Mouse (Mus musculus) left cerebral cortex, adult 18-20 months (tissue): ENCODE measurements around the gene Sin3b. TPM values are rescaled to one million over a fixed set of nuclear protein-coding genes. Genes with fewer than 3 reads are reported as not detected.
A peak's percentile ranks its signal among the peaks of the same experiment; 100 is the strongest.

ENCODE experiments used
- DNase-seq, 2 experiments: peaks; one replicate each; pipeline ENCODE4 v3.0.0; 2021 to 2022; ENCODE audit warnings: low spot score in 2 of 2, mixed read lengths in 1 of 2
- microRNA-seq, 2 experiments: library from miRNA; unstranded; fragments of <30 nt; microRNA quantifications; one replicate each; pipeline ENCODE4 v1.2.0; 2021
- total RNA-seq, 2 experiments: library from RNA; stranded (reverse); gene quantifications; 2 replicates each; pipeline ENCODE4 v1.2.3; 2021

Sin3b gene
- total RNA-seq, 2 experiments from 2014 or later, result 134 to 140 TPM

DNA sequence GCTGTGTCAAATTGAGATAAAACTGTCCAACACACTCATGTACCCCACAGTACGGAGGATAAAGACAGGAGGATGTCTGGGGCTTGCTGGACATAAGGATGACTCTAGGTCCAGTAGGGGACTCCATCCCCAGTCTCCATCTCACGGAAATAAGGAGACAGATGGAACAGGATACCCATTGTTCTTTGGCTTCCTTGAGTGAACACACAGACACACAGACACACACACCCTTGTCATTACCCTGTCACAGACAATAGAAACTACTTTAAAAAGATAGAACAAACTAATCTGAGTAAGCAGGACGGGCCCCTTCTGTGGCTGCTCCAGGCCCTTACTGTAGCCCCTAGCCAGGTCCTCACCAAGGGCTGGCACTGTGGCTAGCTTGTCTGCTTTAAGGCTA, 29.2 kb downstream of the Sin3b start:
- no peak for DNase-seq

DNA sequence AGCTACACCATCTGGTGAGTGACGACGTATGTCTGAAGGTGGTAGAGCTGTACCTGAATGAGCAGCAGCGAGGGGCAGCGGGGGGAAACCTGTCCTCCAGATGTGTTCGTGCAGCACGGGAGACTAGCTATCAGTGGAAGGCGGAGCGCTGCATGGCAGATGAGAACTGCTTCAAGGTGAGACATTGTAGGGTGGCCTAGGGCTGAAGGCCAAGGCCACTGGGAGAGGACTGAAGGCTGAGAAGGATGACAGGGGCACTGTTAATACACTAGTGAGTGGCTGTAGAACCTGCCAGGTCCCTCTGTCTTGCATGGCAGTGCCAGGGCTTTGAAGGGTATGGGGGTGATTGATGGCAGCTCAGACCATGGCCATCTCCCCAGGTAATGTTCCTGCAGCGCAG, 30.1 kb downstream of the Sin3b start:
- DNase-seq, result peak; percentile 1

DNA sequence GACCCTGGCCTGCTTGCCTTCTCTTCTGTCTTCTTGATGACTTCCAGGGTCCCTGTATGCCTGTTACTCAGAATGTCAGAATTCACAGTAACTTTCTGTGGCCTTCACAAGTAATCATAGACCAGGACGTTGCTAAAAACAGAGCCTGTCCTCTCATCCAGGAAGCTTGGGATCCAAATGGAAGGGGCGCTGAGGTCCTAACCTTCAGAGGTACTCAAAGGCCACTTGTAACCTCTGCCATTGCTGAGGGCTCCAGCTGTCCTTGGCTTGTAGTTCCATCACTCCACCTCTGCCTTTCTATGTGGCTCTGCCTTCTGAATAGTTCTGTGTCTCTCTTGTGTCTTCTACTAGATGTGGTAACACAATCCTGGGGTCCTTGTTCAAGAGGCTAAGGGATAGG, 30.7 kb downstream of the Sin3b start:
- no peak for DNase-seq

DNA sequence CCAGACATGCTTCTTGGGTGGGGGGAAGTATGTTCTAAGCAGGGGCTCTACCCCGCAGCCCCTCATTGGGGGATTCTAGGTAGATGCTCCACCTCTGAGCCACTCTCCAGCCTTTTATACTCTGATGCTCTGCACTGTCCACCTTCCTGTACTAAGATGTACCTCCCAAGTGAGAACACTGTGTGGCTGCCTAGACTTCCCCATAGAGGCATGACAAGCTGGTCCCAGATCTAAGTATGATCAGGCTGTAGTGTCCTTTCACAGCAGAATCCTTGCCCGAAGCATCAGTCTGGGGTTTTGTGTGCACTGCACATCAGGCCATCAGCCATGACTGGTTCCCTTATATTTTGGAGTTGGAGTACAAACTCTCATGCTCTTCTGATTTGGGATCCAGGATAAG, 32.9 kb downstream of the Sin3b start:
- DNase-seq, result peak in 1 of 2 experiments; percentile 0

DNA sequence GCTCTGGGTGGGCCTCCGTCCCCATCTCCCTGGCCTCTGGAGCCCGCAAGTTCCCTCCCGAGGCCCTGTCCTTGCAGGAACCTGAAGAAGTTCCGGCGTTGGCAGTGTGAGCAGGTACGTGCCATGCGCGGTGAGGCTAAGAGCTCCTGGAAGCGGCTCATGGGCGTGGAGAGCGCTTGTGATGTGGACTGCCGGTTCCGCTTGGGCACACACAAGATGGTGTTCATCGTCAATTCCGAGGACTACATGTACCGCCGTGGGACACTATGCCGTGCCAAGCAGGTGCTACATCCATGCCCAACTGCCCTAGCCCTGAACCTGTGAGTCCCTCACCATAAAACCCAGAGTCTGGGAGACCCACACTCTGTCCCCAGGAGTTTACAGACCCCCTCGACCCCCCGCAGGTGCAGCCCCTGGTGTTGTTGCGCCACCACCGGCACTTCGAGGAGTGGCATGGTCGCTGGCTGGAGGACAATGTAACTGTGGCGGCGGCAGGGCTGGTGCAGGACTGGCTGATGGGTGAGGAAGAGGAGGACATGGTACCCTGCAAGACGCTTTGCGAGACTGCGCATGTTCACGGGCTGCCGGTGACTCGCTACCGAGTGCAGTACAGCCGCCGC, 33.8 kb downstream of the Sin3b start:
- DNase-seq, result no peak

DNA sequence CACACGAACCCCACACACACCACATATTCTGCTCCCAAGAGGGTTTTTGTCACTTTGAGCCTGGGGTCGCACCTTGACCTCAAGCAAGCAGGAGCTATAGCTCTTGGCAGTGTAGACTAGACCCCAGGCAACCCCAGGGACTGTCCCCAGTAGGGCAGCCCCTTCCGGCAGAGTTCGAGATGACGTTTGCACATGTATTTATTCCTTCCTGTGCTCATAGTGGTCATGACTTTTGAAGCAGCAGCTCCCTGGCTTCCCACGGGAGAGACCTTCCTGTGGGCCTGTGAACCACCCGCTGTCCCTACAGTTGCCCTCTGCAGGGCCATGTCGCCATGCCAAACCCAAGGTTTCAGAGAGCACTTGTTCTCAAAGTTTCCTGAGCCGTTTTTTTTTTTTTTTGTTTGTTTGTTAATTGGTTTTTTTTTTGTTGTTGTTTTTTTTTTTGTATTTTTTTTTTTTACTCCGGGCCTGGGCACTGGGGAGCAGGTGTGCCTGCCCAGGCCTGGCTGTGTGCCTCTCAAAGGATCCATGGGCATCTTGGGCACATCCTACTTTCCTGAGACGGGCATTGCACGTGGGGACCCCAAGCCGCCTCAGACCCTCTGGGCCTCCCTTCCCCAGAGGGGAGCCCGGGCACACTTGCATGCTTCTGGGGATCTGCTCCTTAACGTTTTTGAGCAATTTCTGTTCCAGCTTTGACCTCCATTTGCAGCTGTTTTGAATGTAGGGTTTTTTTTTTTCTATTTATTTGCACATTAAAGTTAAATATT, 34.5 kb downstream of the Sin3b start:
- DNase-seq, result no peak

DNA sequence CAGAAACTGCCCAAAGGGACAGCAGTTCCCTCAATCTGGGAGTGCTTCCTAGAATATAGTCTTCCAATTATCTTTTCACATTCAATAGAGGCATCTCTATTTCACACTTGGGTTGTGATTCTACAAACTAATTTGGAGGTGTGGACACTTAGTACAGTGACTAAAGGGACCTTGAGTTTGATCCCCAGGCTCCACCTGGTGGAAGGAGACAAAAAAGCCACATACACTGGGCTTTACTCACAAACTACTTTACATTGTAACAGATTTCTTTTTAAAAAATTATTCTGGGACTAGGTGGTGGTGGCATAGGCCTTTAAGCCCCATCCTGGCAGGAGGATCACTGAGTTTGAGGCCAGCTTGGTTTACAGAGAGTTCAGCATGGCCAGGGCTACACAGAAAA, 35.2 kb downstream of the Sin3b start:
- no peak for DNase-seq

DNA sequence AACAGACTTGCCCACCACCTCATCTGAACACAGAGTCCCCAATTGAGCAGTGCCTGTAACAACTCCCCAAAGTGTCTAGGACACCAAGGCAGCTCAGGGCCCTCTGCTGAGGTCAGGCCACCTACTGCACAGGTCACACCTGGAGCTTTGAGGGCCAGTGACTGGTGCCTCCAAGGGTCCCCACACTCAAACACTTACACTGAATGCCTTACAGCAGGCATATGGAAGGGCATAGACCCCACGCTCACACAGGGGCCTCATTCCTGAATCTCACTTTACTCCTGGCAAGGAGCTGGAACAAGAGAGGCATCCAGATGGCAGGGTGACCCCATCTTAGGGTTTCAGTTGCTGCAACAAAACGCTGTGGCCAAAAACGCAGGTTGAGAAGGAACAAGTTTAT, 37.1 kb downstream of the Sin3b start:
- DNase-seq, result no peak

DNA sequence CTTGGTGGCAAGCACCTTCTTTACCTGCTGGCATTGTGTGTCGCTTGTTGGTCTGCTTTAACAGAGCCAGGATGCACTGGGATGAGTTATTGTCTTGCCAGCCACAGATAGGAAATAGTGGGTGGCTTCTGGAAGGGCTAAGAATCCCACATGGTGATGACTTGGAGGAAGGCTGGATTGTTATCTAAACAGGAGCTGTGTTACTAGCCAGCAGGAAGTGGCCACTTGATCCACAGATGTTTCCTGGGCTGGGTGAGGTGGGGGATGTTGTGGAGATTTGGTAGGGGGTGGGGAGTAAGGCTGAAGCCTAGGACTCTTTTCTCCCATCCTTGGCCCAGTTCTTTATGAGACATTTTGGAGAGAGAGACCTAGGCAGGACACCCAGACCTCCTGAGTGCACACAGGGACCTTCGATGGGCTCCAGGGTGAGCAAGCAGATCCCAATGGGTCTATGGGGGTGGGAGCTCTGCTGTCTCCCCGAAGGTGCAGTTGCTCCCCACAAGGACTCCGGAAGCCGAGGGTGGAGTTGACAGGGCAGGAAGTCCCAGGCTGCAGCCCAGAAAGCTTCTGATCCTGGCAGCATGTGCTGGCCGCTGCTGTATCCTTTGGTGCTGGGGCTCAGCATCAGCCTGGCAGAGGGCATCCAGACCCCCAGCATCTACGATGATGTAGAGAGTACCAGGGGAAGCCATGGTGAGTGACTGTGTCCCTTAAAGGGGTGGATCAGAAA, 38.4 kb downstream of the Sin3b start, which contains the start of gene F2rl3:
Gene F2rl3, plus strand, starts transcription at position 559 of the 730 bp plus-strand sequence.
- DNase-seq, result no peak

DNA sequence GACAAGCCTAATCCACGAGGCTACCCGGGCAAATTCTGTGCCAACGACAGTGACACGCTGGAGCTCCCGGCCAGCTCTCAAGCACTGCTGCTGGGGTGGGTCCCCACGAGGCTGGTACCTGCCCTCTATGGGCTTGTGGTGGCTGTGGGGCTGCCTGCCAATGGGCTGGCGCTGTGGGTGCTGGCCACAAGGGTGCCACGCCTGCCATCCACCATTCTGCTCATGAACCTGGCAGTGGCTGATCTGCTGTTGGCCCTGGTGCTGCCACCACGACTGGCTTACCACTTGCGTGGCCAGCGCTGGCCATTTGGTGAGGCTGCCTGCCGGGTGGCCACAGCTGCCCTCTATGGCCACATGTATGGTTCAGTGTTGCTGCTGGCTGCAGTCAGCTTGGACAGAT, 39.2 kb downstream of the Sin3b start:
- DNase-seq, result no peak

DNA sequence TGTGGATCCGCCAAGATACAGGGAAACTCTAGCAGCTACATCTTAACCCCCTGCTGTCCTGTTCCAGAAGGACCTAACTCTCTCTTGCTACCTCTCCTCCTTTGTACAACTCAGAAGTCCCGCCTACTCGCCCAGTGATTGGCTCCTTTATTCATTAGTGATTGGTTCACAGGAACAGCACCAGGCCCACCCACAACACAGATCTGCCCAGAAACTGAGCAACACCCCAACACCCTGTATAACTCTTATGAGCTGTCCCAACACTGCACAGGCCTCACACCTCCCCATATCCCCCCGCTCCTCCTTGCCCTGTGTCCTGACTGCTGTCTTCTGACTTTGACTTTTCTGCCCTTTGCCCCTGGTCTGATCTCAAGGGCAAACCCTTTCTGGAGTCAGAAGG, 42.6 kb downstream of the Sin3b start:
- no peak for DNase-seq

DNA sequence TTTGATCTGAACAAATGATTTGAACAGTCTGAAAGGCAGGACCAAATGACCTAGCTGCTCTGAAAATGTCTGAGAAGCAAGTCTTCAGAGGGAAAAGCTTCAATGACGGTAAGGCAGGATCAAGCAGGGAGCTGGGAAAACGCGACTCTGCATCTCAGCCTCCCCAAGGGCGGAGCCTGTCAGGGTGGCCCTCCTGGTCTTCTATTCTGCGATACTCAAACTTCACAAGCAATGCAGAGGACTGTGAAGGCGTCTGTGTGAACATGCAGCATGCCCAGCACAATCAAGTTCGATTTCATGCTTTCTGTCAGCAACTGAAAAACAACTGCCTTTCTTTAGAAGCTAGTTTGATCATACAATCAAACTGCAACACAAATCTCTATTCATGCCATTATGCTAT, 43.7 kb downstream of the Sin3b start:
- no peak for DNase-seq

DNA sequence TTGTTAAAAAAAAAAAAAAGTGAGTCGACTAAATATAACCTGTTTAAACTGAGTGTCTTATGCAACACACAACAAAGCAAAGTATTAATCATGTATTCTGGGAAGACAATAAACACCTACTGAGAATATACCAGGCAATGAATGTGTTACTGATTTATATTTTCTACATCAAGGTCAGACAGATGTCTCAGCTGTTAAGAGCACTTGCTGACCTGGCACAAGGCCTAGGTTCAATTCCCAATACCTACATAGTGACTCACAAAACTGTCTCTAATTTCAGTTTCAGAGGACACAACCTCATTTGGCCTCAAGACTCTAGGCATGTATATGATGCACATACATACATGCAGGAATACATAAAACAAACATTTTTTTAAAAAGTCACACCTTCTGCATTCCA, 54.7 kb downstream of the Sin3b start:
- no peak for DNase-seq

DNA sequence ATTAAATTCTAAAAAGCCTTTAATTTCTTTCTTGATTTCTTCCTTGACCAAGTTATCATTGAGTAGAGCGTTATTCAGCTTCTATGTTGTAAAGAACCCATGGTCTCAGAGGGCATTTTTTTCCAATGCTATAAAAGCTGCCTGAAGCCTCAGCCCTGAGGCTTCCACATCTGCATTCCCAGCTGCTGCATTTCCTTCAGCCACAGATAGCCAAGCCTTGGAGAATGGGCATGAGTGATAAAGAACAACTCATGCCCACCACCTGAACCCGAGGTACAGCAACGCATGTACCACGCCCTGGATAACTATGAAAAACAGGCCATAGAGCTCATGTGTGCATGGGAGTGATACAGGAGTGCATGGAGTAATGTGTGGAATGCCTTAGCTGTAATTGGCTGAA, 57.6 kb downstream of the Sin3b start:
- no peak for DNase-seq

DNA sequence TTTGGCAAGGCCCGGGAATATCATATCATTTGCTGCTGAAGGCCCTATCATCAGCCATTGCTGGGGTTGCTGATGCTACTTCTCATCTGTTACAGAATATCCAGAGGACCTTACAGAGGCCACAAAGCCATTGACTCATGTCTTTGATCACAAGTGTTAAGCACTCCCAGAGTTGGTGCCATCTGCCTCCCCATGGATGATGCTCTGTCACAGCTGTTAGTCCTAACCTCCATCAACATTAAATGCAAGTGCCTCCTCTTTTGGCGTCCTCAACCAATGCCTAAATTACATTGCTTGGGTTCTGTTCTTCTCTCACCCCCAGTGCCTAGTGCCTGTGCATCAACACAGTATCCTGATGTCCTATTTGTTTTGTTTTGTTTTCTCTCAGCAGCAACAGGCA, 78.5 kb downstream of the Sin3b start:
- DNase-seq, result no peak

Small RNA genes within 50 kb of the gene (microRNA-seq; reads per million reads assigned to microRNA genes)
- 0 reads per million in 2 experiments for gene Gm26237

Other genes starting within 250 kb of the Sin3b start
- 10 to 100 TPM; 70.4 to 72.7 TPM for gene Cherp, start 248.1 kb upstream of the Sin3b start, total RNA-seq
- gene Slc35e1, start 230.7 kb upstream of the Sin3b start, total RNA-seq, result 10 to 100 TPM; 54.9 to 55.8 TPM
- gene Med26, start 175.0 kb upstream of the Sin3b start, total RNA-seq, result 10 to 100 TPM; 10.2 to 11.2 TPM
- gene Smim7, start 152.2 kb upstream of the Sin3b start, total RNA-seq, result 100 to 1,000 TPM; 128 to 130 TPM
- 100 to 1,000 TPM in 1 of 2 experiments, 10 to 100 TPM in 1; 96.5 to 101 TPM for gene Tmem38a, start 151.2 kb upstream of the Sin3b start, total RNA-seq
- gene Nwd1, start 76.6 kb upstream of the Sin3b start, total RNA-seq, result 10 to 100 TPM; 37.6 to 40.9 TPM
- under 1 TPM in 1 of 2 experiments, not detected in 1; 0.19 TPM for gene F2rl3, start 38.6 kb downstream of the Sin3b start, total RNA-seq